Mouse (Mus musculus) intestine, postnatal 0 days (tissue): ENCODE results near the gene Ubl7. TPM values are rescaled to one million over a fixed set of nuclear protein-coding genes. Genes with fewer than 3 reads are reported as not detected.

Experiments
- ATAC-seq: fragments of 200-750 bp; cut with Nextera tagmentation; 2 replicates; pipeline ENCODE4 v1.8.0; 2017; ENCODE audit warnings: mild to moderate bottlenecking, moderate TSS enrichment, moderate library complexity
- H3K27ac ChIP-seq: fragments of 300-500 bp; sonication (generic); 2 replicates; pipeline ENCODE4 v1.5.1; 2014; ENCODE audit warnings: mild to moderate bottlenecking, low read depth, low read length, moderate library complexity
- H3K27me3 ChIP-seq: fragments of 300-500 bp; sonication (generic); replicated peaks from 2 replicates; pipeline ENCODE4 v1.6.1; 2014; ENCODE audit warnings: low read length, mixed read lengths; ENCODE audit not compliant: control insufficient read depth, insufficient read depth
- H3K36me3 ChIP-seq: fragments of 300-500 bp; sonication (generic); 2 replicates; pipeline ENCODE4 v1.6.1; 2014; ENCODE audit warnings: mild to moderate bottlenecking, moderate library complexity; ENCODE audit not compliant: control insufficient read depth, insufficient read depth
- H3K4me1 ChIP-seq: fragments of 300-500 bp; sonication (generic); replicated peaks from 2 replicates; pipeline ENCODE4 v1.6.1; 2014; ENCODE audit warnings: antibody characterized with exemption, low read length, mixed read lengths; ENCODE audit not compliant: control insufficient read depth, insufficient read depth
- H3K4me2 ChIP-seq: fragments of 300-500 bp; sonication (generic); replicated peaks from 2 replicates; pipeline ENCODE4 v1.6.1; 2014; ENCODE audit warnings: low read depth, mild to moderate bottlenecking, moderate library complexity
- H3K4me3 ChIP-seq: fragments of 300-500 bp; sonication (generic); 2 replicates; pipeline ENCODE4 v1.5.1; 2014; ENCODE audit warnings: low read depth, low read length
- H3K9ac ChIP-seq: fragments of 300-500 bp; sonication (generic); 2 replicates; pipeline ENCODE4 v1.6.1; 2014; ENCODE audit warnings: mild to moderate bottlenecking, low read depth, low read length
- H3K9me3 ChIP-seq: fragments of 300-500 bp; sonication (generic); 2 replicates; pipeline ENCODE4 v1.6.1; 2016; ENCODE audit warnings: mixed run types; ENCODE audit not compliant: control insufficient read depth
- CTCF ChIP-seq: sonication (generic); IDR thresholded peaks from 2 replicates; pipeline ENCODE4 v1.5.1; 2016; ENCODE audit warnings: low read depth, mild to moderate bottlenecking, control low read depth, antibody characterized with exemption, moderate library complexity
- WGBS: fragments of 180-500 bp; shearing (Covaris S2); extraction: QIAGEN DNeasy Blood & Tissue Kit; methylation state at CpG from one replicate; pipeline ENCODE4 v1.1.7; 2014; 5-methylcytosine and 5-hydroxymethylcytosine counted together
- polyA plus RNA-seq: library from polyadenylated mRNA; unstranded; fragments of >200 nt; fragmentation: Nextera tagmentation; extraction: Ambion mirVana; gene quantifications from 2 replicates; pipeline ENCODE4 v1.2.1, GENCODE M21; 2015

Ubl7 gene
- polyA plus RNA-seq, 1 experiment from 2014 or later, result 77.1 TPM

GRCm38 (mm10) chr9:57973440-57974066, 62.8 kb downstream of the Ubl7 start:
- no peaks in the 10 kb centered on the region for H3K27me3 ChIP-seq
- ATAC-seq, result peak; percentile 22; the same call in 1 of the 2 replicates
- WGBS, result 61% methylated on average over 6 of the region's 6 CpGs

GRCm38 (mm10) chr9:57974221-57974620, 63.4 kb downstream of the Ubl7 start:
- no peak overlapping the region for H3K4me2 ChIP-seq
- H3K4me1 ChIP-seq, result peaks cover 18% of the 10 kb centered on the region
- no peak for ATAC-seq
- no peak overlapping the region for H3K4me3 ChIP-seq
- no peaks in the 10 kb centered on the region for H3K27me3 ChIP-seq
- H3K27ac ChIP-seq, result peak overlapping the region; percentile 85
- TF ChIP-seq CTCF, result no peak
- WGBS, result 65% methylated on average over 5 of the region's 5 CpGs
- H3K9ac ChIP-seq, result no peak overlapping the region
- no peaks in the 10 kb centered on the region for H3K36me3 ChIP-seq
- no peaks in the 10 kb centered on the region for H3K9me3 ChIP-seq

More at GRCm38 (mm10) chr9:57973440-57974066, 62.8 kb downstream of the Ubl7 start:
- H3K4me2 ChIP-seq, result no peak overlapping the region
- H3K4me1 ChIP-seq, result peaks cover 23% of the 10 kb centered on the region
- no peaks in the 10 kb centered on the region for H3K36me3 ChIP-seq
- no peak overlapping the region for H3K9ac ChIP-seq
- no peak overlapping the region for H3K4me3 ChIP-seq
- TF ChIP-seq CTCF, result no peak
- no peaks in the 10 kb centered on the region for H3K9me3 ChIP-seq
- H3K27ac ChIP-seq, result peak overlapping the region; percentile 85

GRCm38 (mm10) chr9:57975200-57975821, 64.5 kb downstream of the Ubl7 start:
- ATAC-seq, result peak; percentile 77
- no peak overlapping the region for H3K4me3 ChIP-seq
- no peaks in the 10 kb centered on the region for H3K9me3 ChIP-seq
- no peak overlapping the region; the same call in 1 of the 2 replicates for H3K4me2 ChIP-seq
- H3K27me3 ChIP-seq, result no peaks in the 10 kb centered on the region
- H3K27ac ChIP-seq, result peak overlapping the region; percentile 93
- 56% methylated on average over 5 of the region's 5 CpGs for WGBS
- no peak overlapping the region for H3K9ac ChIP-seq
- H3K4me1 ChIP-seq, result peaks cover 13% of the 10 kb centered on the region; the same call in 1 of the 2 replicates
- no peak for TF ChIP-seq CTCF
- no peaks in the 10 kb centered on the region for H3K36me3 ChIP-seq

- TF ChIP-seq CTCF, result no peak
- 57% methylated on average over 6 of the region's 6 CpGs for WGBS
Measured at GRCm38 (mm10) chr9:57978025-57978424, 67.2 kb downstream of the Ubl7 start.

GRCm38 (mm10) chr9:57978858-57979257, 68.1 kb downstream of the Ubl7 start:
- TF ChIP-seq CTCF, result no peak

More at GRCm38 (mm10) chr9:57978025-57978424, 67.2 kb downstream of the Ubl7 start:
- Histone ChIP-seq H3K4me1 (peaks cover 10% of the 10 kb centered on the region; the same call in 1 of the 2 replicates), H3K27ac (no peak overlapping the region), H3K9ac (no peak overlapping the region), H3K9me3 (no peaks in the 10 kb centered on the region), H3K4me3 (no peak overlapping the region), H3K4me2 (no peak overlapping the region), H3K36me3 (no peaks in the 10 kb centered on the region), H3K27me3 (no peaks in the 10 kb centered on the region)
- ATAC-seq, result no peak

More at GRCm38 (mm10) chr9:57978858-57979257, 68.1 kb downstream of the Ubl7 start:
- Histone ChIP-seq H3K27me3 (no peaks in the 10 kb centered on the region), H3K9ac (no peak overlapping the region), H3K4me3 (no peak overlapping the region), H3K4me2 (no peak overlapping the region), H3K9me3 (no peaks in the 10 kb centered on the region), H3K4me1 (peaks cover 10% of the 10 kb centered on the region; the same call in 1 of the 2 replicates), H3K36me3 (no peaks in the 10 kb centered on the region), H3K27ac (peak overlapping the region; percentile 54)
- WGBS, result 14% methylated on average over 3 of the region's 3 CpGs
- ATAC-seq, result peak; percentile 76

Other genes with a start within 250 kb of the Ubl7 start
- gene Cyp1a2, start 227.3 kb upstream of the Ubl7 start, polyA plus RNA-seq, result not detected in 2 replicates
- gene Cyp1a1, start 223.1 kb upstream of the Ubl7 start, polyA plus RNA-seq, result 0.05 and 0.09 TPM in 2 replicates
- 12.3 and 14.2 TPM in 2 replicates for gene Edc3, start 202.4 kb upstream of the Ubl7 start, polyA plus RNA-seq
- gene Clk3, start 145.1 kb upstream of the Ubl7 start, polyA plus RNA-seq, result 26.7 and 27.4 TPM in 2 replicates
- 5.2 and 5.4 TPM in 2 replicates for gene Arid3b, start 74.2 kb upstream of the Ubl7 start, polyA plus RNA-seq
- 6.9 and 7.1 TPM in 2 replicates for gene Sema7a, start 29.1 kb downstream of the Ubl7 start, polyA plus RNA-seq
- gene Cyp11a1, start 95.4 kb downstream of the Ubl7 start, polyA plus RNA-seq, result 4.4 and 7.8 TPM in 2 replicates
- 0.48 and 0.71 TPM in 2 replicates for gene Stra6, start 152.8 kb downstream of the Ubl7 start, polyA plus RNA-seq
- 0.14 and 0.16 TPM in 2 replicates for gene Ccdc33, start 207.8 kb downstream of the Ubl7 start, polyA plus RNA-seq